Mouse (Mus musculus): ENCODE data around the gene Tex48.

GRCm38 (mm10) chr4:63605968-63606367 lies 16.3 kb downstream of the Tex48 start:
- TF ChIP-seq CTCF (IDR thresholded peaks at IDR 0.05; ENCODE audit: borderline replicate concordance, extremely low read depth, insufficient read depth, insufficient read length) (no peak), POLR2A (IDR thresholded peaks at IDR 0.05; ENCODE audit: borderline replicate concordance, extremely low read depth, insufficient read depth, insufficient read length, poor library complexity, severe bottlenecking) (no peak)
